Mouse (Mus musculus): ENCODE measurements around the gene Dnaja3. TPM values are rescaled to one million over a fixed set of nuclear protein-coding genes. Genes with fewer than 3 reads are reported as not detected.
"Not testable (repeated sequence)": the region's sequence is repeated elsewhere in the genome, so short reads cannot be mapped to it uniquely, and the experiment has no call there.

Dnaja3 gene
- total RNA-seq, 2 experiments from 2014 or later, result 66.1 to 66.9 TPM

GRCm38 (mm10) chr16:4718753-4719518 lies 79.1 kb downstream of the Dnaja3 start, which contains the start of gene Nmral1:
Nmral1 (minus strand) TSS chr16:4719356.
- DNase-seq (ENCODE audit: low spot score in 2 of 2), result peak in 1 of 2 experiments; percentile 77

- DNase-seq (ENCODE audit: low spot score in 2 of 2), result no peak
These were observed 82.5 kb downstream of the Dnaja3 start for GRCm38 (mm10) chr16:4722128-4722914.

GRCm38 (mm10) chr16:4722915-4723209 lies 83.1 kb downstream of the Dnaja3 start:
- DNase-seq (ENCODE audit: low spot score in 2 of 2), result no peak

- DNase-seq (ENCODE audit: low spot score in 2 of 2), result no peak
These were observed 85.5 kb downstream of the Dnaja3 start for GRCm38 (mm10) chr16:4725266-4725665.

GRCm38 (mm10) chr16:4725780-4726527 lies 86.2 kb downstream of the Dnaja3 start, which contains the start of gene Hmox2:
Hmox2 (plus strand) TSS chr16:4726361.
- DNase-seq (ENCODE audit: low spot score in 2 of 2), result peak; percentile 90 to 92

DNA sequence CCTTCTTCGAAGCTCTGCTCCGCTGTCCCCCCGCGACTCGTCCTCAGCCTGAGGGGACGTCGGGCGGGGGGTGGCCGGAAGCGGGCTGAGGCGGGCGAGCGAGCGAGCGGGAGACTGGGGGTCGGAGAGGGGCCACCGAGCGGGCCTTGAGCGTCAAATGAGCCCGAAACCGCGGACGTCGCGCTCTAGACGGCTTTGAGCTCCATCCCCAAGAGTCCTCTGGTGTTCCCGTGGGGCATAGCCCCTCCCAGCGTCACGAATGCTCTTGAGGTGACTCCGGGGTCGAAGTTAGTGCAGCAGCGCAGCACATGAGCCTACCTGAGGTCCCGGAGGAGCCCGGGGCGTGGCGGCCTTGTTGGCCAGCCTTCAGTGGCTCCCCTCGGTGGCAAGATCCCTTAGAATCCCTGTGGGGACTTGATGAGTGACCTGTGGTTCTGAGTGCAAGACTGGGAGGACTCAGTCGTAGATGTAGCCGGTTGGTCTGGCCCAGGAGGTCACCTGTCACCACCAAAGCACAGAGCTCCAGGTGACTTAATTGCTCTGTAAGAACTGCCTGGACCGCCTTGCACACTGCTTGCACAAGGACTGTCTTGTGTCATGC lies 86.8 kb downstream of the Dnaja3 start:
- DNase-seq (ENCODE audit: low spot score in 2 of 2), result no peak

DNA sequence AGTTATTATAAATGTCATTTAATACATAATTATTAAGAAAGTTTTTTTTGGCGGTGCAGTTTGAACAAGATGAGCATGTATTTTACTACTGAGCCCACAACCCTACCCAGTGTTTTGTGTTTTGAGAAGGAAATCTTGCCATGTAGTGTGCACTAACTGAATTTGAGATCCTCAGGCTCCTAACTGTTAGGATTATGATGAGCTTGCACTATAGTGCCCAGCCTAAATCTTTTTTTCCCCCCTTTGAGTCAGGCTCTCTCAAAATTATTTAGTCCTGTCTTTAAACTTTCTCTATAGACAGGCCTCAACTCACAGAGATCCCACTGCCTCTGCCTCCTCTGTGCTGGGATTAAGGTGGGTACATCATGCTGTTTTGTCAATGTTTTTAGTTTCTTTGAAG lies 87.7 kb downstream of the Dnaja3 start:
- DNase-seq (ENCODE audit: low spot score in 2 of 2), result no peak

DNA sequence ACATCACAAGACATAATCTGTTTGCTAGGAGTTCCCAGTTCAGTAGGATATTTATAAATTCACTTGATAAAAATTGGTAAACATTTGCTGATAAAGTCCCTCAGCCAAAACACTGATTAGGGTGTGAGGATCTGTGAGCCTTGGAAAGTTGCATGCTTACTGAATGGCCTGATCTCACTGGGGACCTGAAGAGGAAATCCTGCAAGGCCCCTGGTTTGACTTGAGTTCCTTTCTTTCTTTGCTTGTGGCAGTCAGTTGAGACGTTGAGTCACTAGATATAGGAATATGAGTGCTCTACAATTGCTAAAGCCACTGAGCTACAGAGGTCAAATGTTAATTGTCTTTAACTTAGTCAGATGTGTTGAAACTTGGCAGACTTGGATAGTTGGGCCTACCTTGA lies 88.2 kb downstream of the Dnaja3 start:
- DNase-seq (ENCODE audit: low spot score in 2 of 2), result no peak

GRCm38 (mm10) chr16:4730776-4731358 lies 91.1 kb downstream of the Dnaja3 start:
- DNase-seq (ENCODE audit: low spot score in 2 of 2), result no peak

DNA sequence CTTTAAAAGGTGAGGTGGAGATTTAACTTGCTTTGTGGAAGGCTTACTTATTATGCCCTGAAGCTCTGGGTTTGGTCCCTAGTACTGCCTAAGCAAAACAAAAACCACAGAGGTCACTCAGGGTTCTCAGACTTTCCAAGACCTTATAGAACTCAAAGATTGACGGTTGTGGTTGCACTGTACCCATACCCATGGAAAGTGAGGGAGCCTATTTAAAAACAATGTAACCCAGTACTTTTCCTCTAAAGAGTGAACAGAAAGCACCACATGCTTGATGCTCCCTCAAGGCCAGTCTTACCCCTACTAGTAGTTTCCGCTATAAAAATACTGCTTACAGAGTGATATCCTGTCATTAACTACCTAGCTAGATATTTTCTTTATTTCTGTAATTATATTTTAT lies 96.5 kb downstream of the Dnaja3 start:
- no peak for DNase-seq (ENCODE audit: low spot score in 2 of 2)

DNA sequence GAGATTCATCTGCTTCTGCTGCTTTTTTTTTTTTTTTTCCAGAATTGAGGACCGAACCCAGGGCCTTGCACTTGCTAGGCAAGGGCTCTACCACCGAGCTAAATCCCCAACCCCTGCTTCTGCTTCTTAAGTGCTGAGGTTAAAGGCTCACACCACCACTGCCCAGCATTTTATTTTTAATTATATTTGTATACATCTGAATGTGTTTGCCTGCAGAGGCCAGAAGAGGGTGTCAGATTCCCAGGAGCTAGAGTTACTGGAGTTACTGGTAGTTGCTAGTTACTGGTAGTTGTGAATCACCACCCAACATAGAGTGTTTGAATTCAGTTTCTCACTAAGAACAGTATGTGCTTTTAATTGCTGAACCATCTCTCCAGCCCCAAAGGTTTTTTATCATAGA lies 100.2 kb downstream of the Dnaja3 start:
- no peak for DNase-seq (ENCODE audit: low spot score in 2 of 2)

DNA sequence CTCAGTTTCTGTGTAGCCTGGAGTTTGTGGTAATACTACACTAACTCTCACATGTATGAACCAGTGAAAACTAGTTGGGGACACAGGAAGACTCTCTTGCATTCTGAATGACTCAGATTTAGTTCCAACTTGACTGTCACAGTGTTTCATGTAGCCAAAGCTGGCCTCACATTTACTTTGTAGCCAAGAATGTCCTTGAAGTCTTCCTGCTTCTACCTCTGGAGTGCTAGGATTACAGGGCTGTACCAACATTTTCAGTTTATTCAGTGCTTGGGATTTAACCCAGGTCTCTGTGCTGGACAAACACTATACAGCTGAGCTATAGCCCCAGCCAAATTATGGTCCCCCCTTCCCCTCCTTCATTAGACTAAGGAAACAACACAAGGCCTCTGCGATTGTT lies 102.4 kb downstream of the Dnaja3 start:
- no peak for DNase-seq (ENCODE audit: low spot score in 2 of 2)

DNA sequence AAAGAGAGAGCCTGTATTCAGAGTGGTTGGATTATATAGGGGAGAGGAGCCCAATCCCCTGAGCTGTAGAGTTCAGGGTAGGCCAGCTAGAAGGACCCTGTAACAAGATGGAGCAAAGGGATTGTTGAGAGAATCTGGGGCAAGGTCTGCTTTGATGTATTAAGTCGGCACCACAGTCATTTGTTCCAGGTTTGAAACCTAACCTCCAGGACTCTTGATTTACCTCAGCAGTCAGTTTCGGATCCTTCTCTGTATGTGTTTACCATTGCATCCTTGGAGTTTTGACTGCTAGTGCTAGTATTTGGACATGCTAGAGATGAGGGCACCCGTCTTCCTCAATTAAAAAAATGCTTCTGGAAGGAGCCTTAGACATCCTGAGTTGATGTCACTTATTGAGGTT lies 112.4 kb downstream of the Dnaja3 start:
- no peak for DNase-seq (ENCODE audit: low spot score in 2 of 2)

- no peak for DNase-seq (ENCODE audit: low spot score in 2 of 2)
These were observed 114.3 kb downstream of the Dnaja3 start for GRCm38 (mm10) chr16:4754045-4754444.

- DNase-seq (ENCODE audit: low spot score in 2 of 2), result not testable (repeated sequence)
These were observed 117.0 kb downstream of the Dnaja3 start for GRCm38 (mm10) chr16:4756660-4757335.

Other genes with a start within 250 kb of the Dnaja3 start
- 100 to 1,000 TPM in 1 of 2 experiments, 10 to 100 TPM in 1; 99.4 to 106 TPM for gene Adcy9, start 219.5 kb upstream of the Dnaja3 start, total RNA-seq (2021)
- gene Srl, start 98.2 kb upstream of the Dnaja3 start, total RNA-seq (2021), result 10 to 100 TPM; 10.0 to 10.3 TPM
- gene Tfap4, start 80.1 kb upstream of the Dnaja3 start, total RNA-seq (2021), result 1 to 10 TPM; 5.3 TPM
- 10 to 100 TPM in 1 of 2 experiments, 1 to 10 TPM in 1; 9.8 to 15.4 TPM for gene Glis2, start 45.3 kb upstream of the Dnaja3 start, total RNA-seq (2021)
- 10 to 100 TPM; 79.8 to 81.0 TPM for gene Pam16, start 15.0 kb upstream of the Dnaja3 start, total RNA-seq (2021)
- gene Vasn, start within 50 bp of the Dnaja3 start, total RNA-seq (2021), result 1 to 10 TPM; 4.5 to 5.3 TPM
- 10 to 100 TPM; 79.0 to 95.7 TPM for gene Coro7, start 39.8 kb downstream of the Dnaja3 start, total RNA-seq (2021)
- gene Nmral1, start 79.4 kb downstream of the Dnaja3 start, total RNA-seq (2021), result 10 to 100 TPM; 17.7 to 18.0 TPM
- 100 to 1,000 TPM in 1 of 2 experiments, 10 to 100 TPM in 1; 94.2 to 105 TPM for gene Hmox2, start 86.4 kb downstream of the Dnaja3 start, total RNA-seq (2021)
- gene Cdip1, start 150.3 kb downstream of the Dnaja3 start, total RNA-seq (2021), result 100 to 1,000 TPM; 241 to 246 TPM
- gene 4930562C15Rik, start 195.4 kb downstream of the Dnaja3 start, total RNA-seq (2021), result not detected
- 10 to 100 TPM; 96.1 to 98.1 TPM for gene Ubald1, start 240.3 kb downstream of the Dnaja3 start, total RNA-seq (2021)
- gene Mgrn1, start 246.3 kb downstream of the Dnaja3 start, total RNA-seq (2021), result 100 to 1,000 TPM; 214 to 215 TPM